Mouse (Mus musculus) intestine, embryonic 16.5 days (tissue): ENCODE measurements around the gene Il12rb1. TPM values are rescaled to one million over a fixed set of nuclear protein-coding genes. Genes with fewer than 3 reads are reported as not detected.
A peak's percentile ranks its signal among the peaks of the same experiment; 100 is the strongest.

ENCODE experiments used
- ATAC-seq: fragments of 200-750 bp; cut with Nextera tagmentation; 2 replicates; pipeline ENCODE4 v1.8.0; 2017; ENCODE audit warnings: moderate TSS enrichment, moderate library complexity
- H3K27ac ChIP-seq: fragments of 300-500 bp; sonication (generic); 2 replicates; pipeline ENCODE4 v1.5.1; 2014; ENCODE audit warnings: mild to moderate bottlenecking, low read length
- H3K27me3 ChIP-seq: fragments of 300-500 bp; sonication (generic); replicated peaks from 2 replicates; pipeline ENCODE4 v1.6.1; 2014; ENCODE audit warnings: low read length, control low read depth, mixed read lengths; ENCODE audit not compliant: control insufficient read depth, insufficient read depth
- H3K36me3 ChIP-seq: fragments of 300-500 bp; sonication (generic); 2 replicates; pipeline ENCODE4 v1.6.1; 2014; ENCODE audit warnings: low read length, control low read depth; ENCODE audit not compliant: control insufficient read depth, insufficient read depth
- H3K4me1 ChIP-seq: fragments of 300-500 bp; sonication (generic); 2 replicates; pipeline ENCODE4 v1.6.1; 2014; ENCODE audit warnings: low read length, control low read depth, mixed read lengths; ENCODE audit not compliant: control insufficient read depth, insufficient read depth
- H3K4me2 ChIP-seq: fragments of 300-500 bp; sonication (generic); 2 replicates; pipeline ENCODE4 v1.6.1; 2014; ENCODE audit warnings: low read depth, low read length, control low read depth
- H3K4me3 ChIP-seq: fragments of 300-500 bp; sonication (generic); 2 replicates; pipeline ENCODE4 v1.5.1; 2014; ENCODE audit warnings: mild to moderate bottlenecking, low read length
- H3K9ac ChIP-seq: fragments of 300-500 bp; sonication (generic); 2 replicates; pipeline ENCODE4 v1.6.1; 2014; ENCODE audit warnings: low read depth, low read length
- H3K9me3 ChIP-seq: fragments of 300-500 bp; sonication (generic); 2 replicates; pipeline ENCODE4 v1.6.1; 2016; ENCODE audit warnings: low read length, control low read depth; ENCODE audit not compliant: control insufficient read depth
- WGBS: fragments of 180-500 bp; shearing (Covaris S2); extraction: QIAGEN DNeasy Blood & Tissue Kit; methylation state at CpG from one replicate; pipeline ENCODE4 v1.1.7; 2014; 5-methylcytosine and 5-hydroxymethylcytosine counted together
- polyA plus RNA-seq: library from polyadenylated mRNA; unstranded; fragments of >200 nt; fragmentation: Nextera tagmentation; extraction: Ambion mirVana; gene quantifications from 2 replicates; pipeline ENCODE4 v1.2.1, GENCODE M21; 2015

The Il12rb1 gene
- polyA plus RNA-seq, 1 experiment from 2014 or later = 0.34 TPM

DNA sequence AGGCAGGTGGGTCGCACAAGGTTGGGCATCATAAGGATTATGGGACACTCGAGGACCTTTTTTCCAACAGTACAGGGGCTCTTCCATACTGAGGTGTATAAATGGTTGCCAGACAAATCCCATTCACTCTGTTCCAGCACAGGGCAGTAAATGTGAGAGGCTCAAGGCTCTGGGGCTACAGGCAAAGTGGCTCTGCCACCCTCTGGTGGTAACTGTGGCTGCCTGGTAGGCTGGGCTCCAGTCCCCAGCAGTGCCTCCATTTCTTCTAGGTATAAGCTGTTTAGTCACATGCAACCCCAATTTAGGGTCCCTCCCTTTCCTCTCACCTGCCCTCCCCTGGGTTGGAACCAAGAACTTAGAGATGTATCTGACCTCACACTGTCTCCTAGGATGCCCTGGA lies 12.9 kb upstream of the Il12rb1 start:
- no peak overlapping the region for H3K27ac ChIP-seq

DNA sequence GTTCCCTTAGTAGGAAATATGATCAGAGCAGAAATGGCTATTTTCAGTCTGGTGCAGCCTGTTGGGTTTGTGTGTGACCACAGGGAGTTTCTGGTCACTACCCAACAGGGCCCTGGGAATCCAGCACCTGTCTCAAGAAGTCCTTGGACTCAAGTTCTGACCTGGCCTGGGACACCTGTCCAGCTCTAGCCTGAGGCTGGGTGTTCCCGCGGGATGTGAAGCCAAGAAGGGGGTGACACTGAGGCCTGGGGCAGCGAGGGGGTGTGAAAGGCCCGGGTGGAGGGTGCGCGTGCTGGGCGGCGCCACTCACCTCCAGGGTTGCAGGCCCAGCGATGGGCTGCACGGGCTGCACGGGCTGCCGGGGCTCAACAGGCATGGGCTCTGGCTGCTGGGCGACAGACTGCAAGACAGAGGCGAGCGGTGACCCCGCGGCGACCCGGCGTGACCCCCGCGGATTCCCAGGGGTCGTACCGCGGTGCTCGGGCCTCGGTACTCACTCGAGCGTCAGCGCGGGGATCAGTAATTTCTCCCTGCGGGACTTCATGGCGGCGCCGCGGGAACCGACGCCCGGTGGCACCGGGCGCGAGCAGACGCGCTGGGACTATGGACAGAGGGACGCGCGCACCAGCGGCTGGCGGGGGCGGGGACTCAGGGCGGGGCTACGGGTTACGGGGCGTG lies 11.7 kb upstream of the Il12rb1 start:
- 0 out of 2 replicates have a peak, but pooled peaks have one; percentile 0 for ATAC-seq
- peak overlapping the region; percentile 89 for H3K9ac ChIP-seq
- H3K4me1 ChIP-seq = peaks cover 40% of the 10 kb centered on the region
- H3K27me3 ChIP-seq = 0 out of 2 replicates have a peak, but pooled peaks cover 2% of the 10 kb centered on the region
- peak overlapping the region; percentile 93 for H3K4me2 ChIP-seq
- H3K4me3 ChIP-seq = peak overlapping the region; percentile 70
- peak overlapping the region; percentile 75 for H3K27ac ChIP-seq
- no peaks in the 10 kb centered on the region for H3K36me3 ChIP-seq
- WGBS = 1% methylated on average over 52 of the region's 54 CpGs
- H3K9me3 ChIP-seq = no peaks in the 10 kb centered on the region

More for the DNA sequence above, 12.9 kb upstream of the Il12rb1 start:
- Histone ChIP-seq H3K9ac (peak overlapping the region; percentile 89; the same call in 1 of the 2 replicates), H3K9me3 (no peaks in the 10 kb centered on the region), H3K4me1 (peaks cover 52% of the 10 kb centered on the region), H3K4me3 (peak overlapping the region; percentile 70; the same call in 1 of the 2 replicates), H3K4me2 (peak overlapping the region; percentile 93; the same call in 1 of the 2 replicates), H3K36me3 (no peaks in the 10 kb centered on the region), H3K27me3 (0 out of 2 replicates have a peak, but pooled peaks cover 2% of the 10 kb centered on the region)
- 87% methylated on average over 2 of the region's 2 CpGs for WGBS
- ATAC-seq = no peak

GRCm38 (mm10) chr8:70797081-70798070 lies 10.9 kb upstream of the Il12rb1 start:
- Histone ChIP-seq H3K4me2 (peak overlapping the region; percentile 93), H3K27ac (peak overlapping the region; percentile 92), H3K9ac (peak overlapping the region; percentile 89), H3K9me3 (no peaks in the 10 kb centered on the region), H3K4me3 (peak overlapping the region; percentile 70), H3K27me3 (0 out of 2 replicates have a peak, but pooled peaks cover 2% of the 10 kb centered on the region), H3K4me1 (peaks cover 37% of the 10 kb centered on the region), H3K36me3 (no peaks in the 10 kb centered on the region)
- ATAC-seq = peak; percentile 85
- WGBS = 1% methylated on average over 57 of the region's 57 CpGs

DNA sequence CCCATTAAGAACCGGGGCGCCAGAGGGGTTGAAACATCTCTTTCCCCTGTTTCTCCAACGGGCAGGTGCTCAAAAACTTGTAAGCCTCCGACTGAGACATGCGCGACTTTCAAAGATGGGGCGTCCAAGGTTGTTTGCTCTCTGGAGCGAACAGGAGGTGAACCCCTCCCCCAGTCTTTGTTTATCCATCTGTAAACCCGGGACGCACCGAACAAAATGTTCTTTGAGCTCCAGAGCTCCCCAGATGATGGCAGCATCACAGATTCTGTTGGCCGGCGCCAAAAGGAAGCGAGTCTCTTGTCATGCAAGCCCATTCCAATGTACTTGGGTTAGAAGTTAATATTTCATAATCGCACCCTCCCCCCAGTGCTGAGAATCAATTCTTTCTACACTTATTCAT lies 10.0 kb upstream of the Il12rb1 start:
- peak overlapping the region; percentile 93 for H3K4me2 ChIP-seq
- peak overlapping the region; percentile 92 for H3K27ac ChIP-seq
- 11% methylated on average over 15 of the region's 15 CpGs for WGBS
- H3K4me1 ChIP-seq = peaks cover 32% of the 10 kb centered on the region
- 0 out of 2 replicates have a peak, but pooled peaks cover 2% of the 10 kb centered on the region for H3K27me3 ChIP-seq
- ATAC-seq = no peak
- peak overlapping the region; percentile 70 for H3K4me3 ChIP-seq
- no peaks in the 10 kb centered on the region for H3K9me3 ChIP-seq
- H3K9ac ChIP-seq = peak overlapping the region; percentile 89
- H3K36me3 ChIP-seq = no peaks in the 10 kb centered on the region

GRCm38 (mm10) chr8:70800648-70801047 lies 7.6 kb upstream of the Il12rb1 start:
- H3K27me3 ChIP-seq = peaks cover 9% of the 10 kb centered on the region
- no peak overlapping the region for H3K4me2 ChIP-seq
- no peak overlapping the region for H3K27ac ChIP-seq
- peaks cover 32% of the 10 kb centered on the region for H3K4me1 ChIP-seq
- H3K9ac ChIP-seq = no peak overlapping the region
- no peaks in the 10 kb centered on the region for H3K9me3 ChIP-seq
- 63% methylated on average over 10 of the region's 10 CpGs for WGBS
- ATAC-seq = no peak
- H3K36me3 ChIP-seq = no peaks in the 10 kb centered on the region
- no peak overlapping the region for H3K4me3 ChIP-seq

DNA sequence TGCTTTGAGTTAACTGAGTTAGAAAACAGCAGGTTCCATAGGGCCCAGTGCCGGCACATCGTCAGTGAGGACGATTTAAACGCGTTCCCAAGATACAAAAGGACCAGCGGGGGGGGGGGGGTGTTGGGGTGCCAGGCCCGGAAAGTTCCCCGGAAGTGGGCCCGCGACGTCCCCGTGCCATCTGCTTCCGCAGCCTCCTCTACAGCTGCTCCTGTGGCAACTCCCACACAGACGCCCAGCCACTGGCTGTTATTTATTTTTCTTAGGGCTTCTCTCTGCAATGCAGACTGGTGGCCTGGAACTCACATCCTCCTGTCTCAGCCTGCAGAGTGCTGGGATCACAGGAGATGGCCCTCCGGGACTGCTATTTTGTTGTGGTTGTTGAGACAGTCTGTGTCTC lies 7.1 kb upstream of the Il12rb1 start:
- no peak overlapping the region for H3K4me2 ChIP-seq
- H3K27me3 ChIP-seq = peaks cover 9% of the 10 kb centered on the region
- no peaks in the 10 kb centered on the region for H3K36me3 ChIP-seq
- ATAC-seq = no peak
- WGBS = 25% methylated on average over 15 of the region's 15 CpGs
- no peak overlapping the region for H3K9ac ChIP-seq
- H3K27ac ChIP-seq = no peak overlapping the region
- H3K4me3 ChIP-seq = no peak overlapping the region
- H3K4me1 ChIP-seq = peaks cover 30% of the 10 kb centered on the region
- no peaks in the 10 kb centered on the region for H3K9me3 ChIP-seq

- Histone ChIP-seq H3K36me3 (no peaks in the 10 kb centered on the region), H3K9me3 (no peaks in the 10 kb centered on the region), H3K9ac (no peak overlapping the region), H3K4me3 (no peak overlapping the region), H3K27ac (no peak overlapping the region), H3K27me3 (peaks cover 9% of the 10 kb centered on the region), H3K4me1 (peaks cover 30% of the 10 kb centered on the region), H3K4me2 (no peak overlapping the region)
- ATAC-seq = no peak
- 84% methylated on average over 1 of the region's 1 CpGs for WGBS
Observed at GRCm38 (mm10) chr8:70801830-70802229, 6.4 kb upstream of the Il12rb1 start.

DNA sequence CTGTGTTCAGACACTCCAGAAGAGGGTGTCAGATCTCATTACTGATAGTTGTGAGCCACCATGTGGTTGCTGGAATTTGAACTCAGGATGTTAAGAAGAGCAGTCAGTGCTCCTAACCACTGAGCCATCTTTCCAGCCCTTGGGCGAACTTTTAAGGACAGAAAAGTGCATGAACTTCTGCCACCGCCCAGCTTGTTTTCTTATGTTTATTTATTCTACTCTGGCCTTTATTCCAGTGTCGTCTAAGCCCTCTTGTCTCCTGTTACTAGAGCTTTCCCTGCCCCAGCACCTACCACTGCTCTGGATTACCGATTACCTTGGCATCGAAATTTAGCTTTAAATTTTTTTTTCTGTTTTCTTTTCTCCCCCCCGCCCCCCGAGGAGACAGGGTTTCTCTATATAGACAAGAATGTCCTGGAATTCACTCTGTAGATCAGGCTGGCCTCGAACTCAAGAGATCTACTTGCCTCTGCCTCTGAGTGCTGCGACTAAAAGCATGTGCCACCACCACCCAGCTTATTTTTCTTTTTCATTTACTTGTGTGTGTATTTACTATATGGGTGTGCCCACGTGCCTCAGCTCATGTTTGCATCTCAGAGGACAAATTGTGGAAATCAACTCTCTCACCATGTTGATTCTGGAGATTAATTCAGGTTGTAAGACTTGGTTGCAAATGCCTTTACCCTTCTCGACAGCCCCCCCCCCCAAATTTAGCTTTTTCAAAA lies 5.3 kb upstream of the Il12rb1 start:
- Histone ChIP-seq H3K9ac (no peak overlapping the region), H3K4me3 (no peak overlapping the region), H3K9me3 (no peaks in the 10 kb centered on the region), H3K4me2 (no peak overlapping the region), H3K4me1 (peaks cover 27% of the 10 kb centered on the region), H3K27ac (no peak overlapping the region), H3K36me3 (no peaks in the 10 kb centered on the region), H3K27me3 (peaks cover 9% of the 10 kb centered on the region)
- WGBS = 64% methylated on average over 11 of the region's 11 CpGs
- ATAC-seq = no peak
